Mouse (Mus musculus) lung, postnatal 0 days (tissue): Measurements from ENCODE around the gene Hoxb4. TPM values are rescaled to one million over a fixed set of nuclear protein-coding genes. Genes with fewer than 3 reads are reported as not detected.

Experiments used
- ATAC-seq: fragments of 200-750 bp; cut with Nextera tagmentation; 2 replicates; pipeline ENCODE4 v1.8.0; 2017; ENCODE audit warnings: moderate library complexity
- DNase-seq: peaks from one replicate; pipeline ENCODE4 v3.0.0-alpha.2; 2016; ENCODE audit warnings: low spot score
- H3K27ac ChIP-seq: fragments of 300-500 bp; sonication (generic); 2 replicates; pipeline ENCODE4 v1.5.1; 2014; ENCODE audit warnings: antibody characterized with exemption, mild to moderate bottlenecking, low read length, mixed read lengths
- H3K27me3 ChIP-seq: fragments of 300-500 bp; sonication (generic); replicated peaks from 2 replicates; pipeline ENCODE4 v1.6.1; 2014; ENCODE audit warnings: low read length, mixed read lengths; ENCODE audit not compliant: insufficient read depth
- H3K36me3 ChIP-seq: fragments of 300-500 bp; sonication (generic); 2 replicates; pipeline ENCODE4 v1.6.1; 2014; ENCODE audit warnings: low read length, mixed read lengths; ENCODE audit not compliant: insufficient read depth
- H3K4me1 ChIP-seq: fragments of 300-500 bp; sonication (generic); 2 replicates; pipeline ENCODE4 v1.6.1; 2014; ENCODE audit warnings: antibody characterized with exemption, low read depth, low read length, mixed read lengths; ENCODE audit not compliant: insufficient read depth
- H3K4me2 ChIP-seq: fragments of 300-500 bp; sonication (generic); replicated peaks from 2 replicates; pipeline ENCODE4 v1.6.1; 2014; ENCODE audit warnings: low read depth, mild to moderate bottlenecking, low read length, moderate library complexity, mixed read lengths
- H3K4me3 ChIP-seq: fragments of 300-500 bp; sonication (generic); 2 replicates; pipeline ENCODE4 v1.5.1; 2014; ENCODE audit warnings: low read depth, low read length
- H3K9ac ChIP-seq: fragments of 300-500 bp; sonication (generic); replicated peaks from 2 replicates; pipeline ENCODE4 v1.6.1; 2014; ENCODE audit warnings: low read depth, mild to moderate bottlenecking
- H3K9me3 ChIP-seq: fragments of 300-500 bp; sonication (generic); 2 replicates; pipeline ENCODE4 v1.6.1; 2016; ENCODE audit warnings: low read length, mixed read lengths
- CTCF ChIP-seq: IDR thresholded peaks from 2 replicates; pipeline ENCODE4 v1.5.1; 2016; ENCODE audit warnings: antibody characterized with exemption, mild to moderate bottlenecking
- EP300 ChIP-seq: IDR thresholded peaks from 2 replicates; pipeline ENCODE4 v1.6.1; 2016; ENCODE audit warnings: antibody characterized with exemption, mild to moderate bottlenecking, control low read depth
- WGBS: fragments of 180-500 bp; shearing (Covaris S2); extraction: QIAGEN DNeasy Blood & Tissue Kit; methylation state at CpG from one replicate; pipeline ENCODE4 v1.1.7; 2014; 5-methylcytosine and 5-hydroxymethylcytosine counted together
- polyA plus RNA-seq: library from polyadenylated mRNA; unstranded; fragments of >200 nt; fragmentation: Nextera tagmentation; extraction: Ambion mirVana; gene quantifications from 2 replicates; pipeline ENCODE4 v1.2.1, GENCODE M21; 2015

Hoxb4 gene
- polyA plus RNA-seq, 1 experiment from 2014 or later = 2.6 TPM

DNA sequence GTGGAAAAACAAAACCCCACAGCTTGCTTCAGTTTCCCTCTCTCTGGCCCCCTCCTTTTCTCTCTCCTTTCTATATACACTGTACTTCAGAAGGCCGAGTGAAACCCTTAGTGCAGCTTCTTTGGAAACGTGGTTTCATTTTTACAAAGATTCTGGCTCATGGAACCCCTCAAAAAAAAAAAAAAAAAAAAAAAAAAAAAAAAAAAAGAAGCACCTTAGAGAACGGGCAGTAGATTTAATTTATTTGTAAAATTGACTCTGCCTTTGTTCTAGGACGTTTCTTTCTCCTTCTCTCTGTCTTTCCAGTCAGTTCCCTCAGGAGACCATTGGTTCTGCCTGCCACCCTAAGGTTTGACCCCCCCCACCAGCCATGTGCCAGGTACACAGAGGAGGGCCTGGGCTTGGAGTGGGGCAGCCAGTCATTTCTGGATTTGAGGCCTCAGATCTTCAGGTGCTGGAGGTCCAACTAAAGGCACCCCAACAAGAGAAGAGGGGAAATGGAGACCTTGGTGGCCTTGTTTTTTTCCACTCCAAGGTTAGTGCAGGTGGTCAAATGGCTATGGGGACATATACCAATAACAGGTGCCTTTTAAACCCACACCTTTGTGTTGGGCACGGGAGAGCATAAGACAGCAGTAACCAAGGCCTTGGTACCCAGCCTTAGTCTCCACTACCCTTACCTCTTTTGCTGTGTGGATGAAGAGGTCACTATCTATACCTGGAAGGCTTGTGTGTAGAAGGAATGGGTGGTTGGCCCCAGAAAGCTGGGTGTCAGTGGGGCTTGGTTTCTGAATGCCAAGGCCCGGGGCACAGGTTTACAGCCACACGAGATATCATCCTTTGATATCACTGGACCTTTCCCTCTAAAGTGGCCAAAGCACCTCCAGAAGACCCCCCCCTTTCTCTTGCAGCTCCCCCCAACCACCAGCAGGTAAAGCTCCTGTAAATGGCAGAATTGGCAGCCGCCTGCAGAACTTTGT, 37.4 kb upstream of the Hoxb4 start:
- Histone ChIP-seq H3K9ac (no peak overlapping the region), H3K27ac (no peak overlapping the region), H3K4me3 (no peak overlapping the region), H3K4me2 (no peak overlapping the region), H3K4me1 (no peaks in the 10 kb centered on the region), H3K36me3 (no peaks in the 10 kb centered on the region), H3K27me3 (peaks cover 64% of the 10 kb centered on the region), H3K9me3 (no peaks in the 10 kb centered on the region)
- ATAC-seq = no peak
- TF ChIP-seq CTCF (no peak), EP300 (no peak)
- WGBS = 44% methylated on average over 8 of the region's 8 CpGs
- no peak for DNase-seq

DNA sequence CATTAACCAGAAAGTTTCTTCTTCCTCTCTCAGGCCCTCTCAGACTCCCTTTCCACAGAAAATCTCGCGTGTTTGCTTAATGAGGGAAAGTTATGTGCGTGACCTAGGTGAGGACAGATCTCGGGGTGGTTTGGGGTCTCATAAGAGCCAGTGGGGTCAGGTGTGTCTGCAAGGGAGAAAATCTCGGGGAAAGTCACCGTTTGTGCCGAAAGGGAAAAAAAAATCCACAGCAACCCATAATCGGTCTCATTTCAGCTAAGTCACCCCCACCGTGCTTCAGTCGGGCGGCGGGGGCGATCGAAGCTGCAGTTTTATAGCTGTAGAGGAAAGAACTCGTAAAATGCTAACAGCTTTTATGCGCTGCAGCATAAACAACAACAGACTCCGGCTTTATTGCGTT, 36.7 kb upstream of the Hoxb4 start:
- no peak overlapping the region for H3K4me2 ChIP-seq
- no peaks in the 10 kb centered on the region for H3K36me3 ChIP-seq
- no peaks in the 10 kb centered on the region for H3K9me3 ChIP-seq
- ATAC-seq = no peak
- whole genome bisulfite sequencing = 17% methylated on average over 18 of the region's 18 CpGs
- no peak overlapping the region for H3K4me3 ChIP-seq
- H3K27me3 ChIP-seq = peaks cover 58% of the 10 kb centered on the region
- TF ChIP-seq CTCF (no peak), EP300 (no peak)
- H3K9ac ChIP-seq = no peak overlapping the region
- no peak overlapping the region for H3K27ac ChIP-seq
- H3K4me1 ChIP-seq = no peaks in the 10 kb centered on the region
- DNase-seq = no peak

DNA sequence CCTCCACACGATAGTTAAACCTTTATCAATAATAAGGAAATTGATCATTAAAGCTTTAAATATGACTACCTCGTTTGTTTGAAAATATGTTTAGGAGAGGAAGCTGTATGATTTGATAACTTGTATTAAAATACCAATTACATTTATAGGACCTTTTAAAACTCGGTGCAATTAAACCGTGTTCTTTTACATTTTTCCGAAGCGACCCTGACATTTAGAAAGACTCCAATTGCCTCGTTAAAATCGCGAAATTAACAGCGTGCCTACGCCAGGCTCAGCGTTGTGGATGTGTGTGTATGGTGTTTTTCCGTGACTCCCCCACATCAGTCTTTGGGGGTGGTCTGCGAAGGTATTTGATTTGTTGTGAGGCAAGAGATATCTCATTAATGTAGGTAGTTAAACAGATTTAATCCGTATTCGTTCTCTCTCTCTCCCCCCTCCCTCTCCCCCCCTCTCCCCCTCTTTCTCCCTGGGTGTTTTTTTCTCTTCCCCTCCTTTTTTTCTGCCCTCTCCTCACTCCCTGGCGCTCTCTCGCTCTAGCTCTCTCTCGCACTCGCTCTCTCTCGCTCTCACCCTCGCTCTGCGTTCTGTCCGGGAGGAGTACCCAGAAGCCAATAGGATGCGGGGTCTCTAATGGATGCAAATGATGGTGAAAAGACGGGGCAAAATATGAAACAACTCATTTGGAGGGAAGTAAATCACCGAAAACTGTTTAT, 36.1 kb upstream of the Hoxb4 start, which contains the start of gene Hoxb8:
Gene Hoxb8 (plus strand): TSS at position 51 of the 716 bp plus-strand sequence.
- H3K4me1 ChIP-seq = no peaks in the 10 kb centered on the region
- H3K9me3 ChIP-seq = no peaks in the 10 kb centered on the region
- 3% methylated on average over 27 of the region's 27 CpGs for WGBS
- H3K4me2 ChIP-seq = peak within 1 kb of the TSS; percentile 70
- ATAC-seq (no peak), DNase-seq (no peak)
- H3K27ac ChIP-seq = no peak within 1 kb of the TSS
- TF ChIP-seq EP300 (no peak), CTCF (no peak)
- H3K9ac ChIP-seq = no peak within 1 kb of the TSS
- no peaks in the 10 kb centered on the region for H3K36me3 ChIP-seq
- H3K4me3 ChIP-seq = peak within 1 kb of the TSS; percentile 47
- H3K27me3 ChIP-seq = peaks cover 58% of the 10 kb centered on the region

DNA sequence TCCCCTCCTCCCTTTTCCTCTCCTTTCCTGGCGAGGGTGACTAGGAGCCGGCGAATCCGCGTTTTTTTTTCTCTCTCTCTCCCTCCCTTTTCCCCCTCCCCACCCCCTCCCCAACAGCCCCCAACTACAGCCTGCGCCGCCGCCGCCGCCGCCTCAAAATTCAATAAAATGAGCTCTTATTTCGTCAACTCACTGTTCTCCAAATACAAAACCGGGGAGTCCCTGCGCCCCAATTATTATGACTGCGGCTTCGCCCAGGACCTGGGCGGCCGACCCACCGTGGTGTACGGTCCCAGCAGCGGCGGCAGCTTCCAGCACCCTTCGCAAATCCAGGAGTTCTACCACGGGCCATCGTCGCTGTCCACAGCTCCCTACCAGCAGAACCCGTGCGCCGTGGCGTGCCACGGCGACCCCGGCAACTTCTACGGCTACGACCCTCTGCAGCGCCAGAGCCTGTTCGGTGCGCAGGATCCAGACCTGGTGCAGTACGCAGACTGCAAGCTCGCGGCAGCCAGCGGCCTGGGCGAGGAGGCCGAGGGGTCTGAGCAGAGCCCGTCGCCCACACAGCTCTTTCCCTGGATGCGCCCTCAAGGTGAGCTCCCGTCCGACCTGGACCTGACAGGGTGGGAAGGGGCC, 35.2 kb upstream of the Hoxb4 start:
- Histone ChIP-seq H3K9ac (no peak overlapping the region), H3K4me2 (peak overlapping the region; percentile 70), H3K27me3 (peaks cover 58% of the 10 kb centered on the region), H3K9me3 (no peaks in the 10 kb centered on the region), H3K4me1 (no peaks in the 10 kb centered on the region), H3K4me3 (peak overlapping the region; percentile 47), H3K27ac (no peak overlapping the region), H3K36me3 (no peaks in the 10 kb centered on the region)
- WGBS = under 1% methylated on average over 40 of the region's 49 CpGs
- DNase-seq (no peak), ATAC-seq (no peak)
- TF ChIP-seq CTCF (no peak), EP300 (no peak)

DNA sequence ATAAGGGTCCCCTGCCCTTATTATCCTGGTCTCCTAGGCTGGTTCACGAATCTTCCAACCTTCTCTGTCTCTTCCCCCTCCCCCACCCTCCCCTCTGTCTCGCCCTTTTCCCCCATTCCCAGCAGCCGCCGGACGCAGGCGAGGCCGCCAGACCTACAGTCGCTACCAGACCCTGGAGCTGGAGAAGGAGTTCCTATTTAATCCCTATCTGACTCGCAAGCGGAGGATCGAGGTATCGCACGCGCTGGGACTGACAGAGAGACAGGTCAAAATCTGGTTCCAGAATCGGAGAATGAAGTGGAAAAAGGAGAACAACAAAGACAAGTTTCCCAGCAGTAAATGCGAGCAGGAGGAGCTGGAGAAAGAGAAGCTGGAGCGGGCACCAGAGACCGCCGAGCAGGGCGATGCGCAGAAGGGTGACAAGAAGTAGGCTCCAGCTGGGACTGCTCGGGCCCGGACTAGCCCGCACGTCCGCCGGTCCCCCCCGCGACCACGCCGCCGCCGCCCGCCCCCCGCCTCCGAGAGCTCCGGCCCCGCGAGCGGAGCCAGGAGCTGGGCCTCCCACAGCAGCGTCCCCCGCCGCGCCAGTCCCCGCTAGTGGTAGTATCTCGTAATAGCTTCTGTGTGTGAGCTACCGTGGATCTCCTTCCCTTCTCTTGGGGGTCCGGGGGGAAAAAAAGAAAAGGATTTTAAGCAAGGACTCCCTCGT, 33.9 kb upstream of the Hoxb4 start:
- WGBS = under 1% methylated on average over 44 of the region's 49 CpGs
- Histone ChIP-seq H3K4me3 (peak overlapping the region; percentile 47), H3K9me3 (no peaks in the 10 kb centered on the region), H3K36me3 (no peaks in the 10 kb centered on the region), H3K27me3 (peaks cover 57% of the 10 kb centered on the region), H3K9ac (peak overlapping the region; percentile 41; the same call in 1 of the 2 replicates), H3K4me2 (peak overlapping the region; percentile 70), H3K27ac (peak overlapping the region; percentile 40), H3K4me1 (no peaks in the 10 kb centered on the region)
- ATAC-seq (peak; percentile 69), DNase-seq (peak; percentile 79)
- TF ChIP-seq EP300 = no peak
- TF ChIP-seq CTCF = peak; percentile 49
